Mouse (Mus musculus) CH12.LX (cell line): ENCODE data around the gene Cirbp. TPM values are rescaled to one million over a fixed set of nuclear protein-coding genes. Genes with fewer than 3 reads are reported as not detected.

Experiments used
- DNase-seq: peaks from one replicate; pipeline ENCODE4 v3.0.0-alpha.2; 2013; ENCODE audit errors: extremely low read depth
- H3K27ac ChIP-seq: 2 replicates; pipeline ENCODE4 v1.5.1; 2012; ENCODE audit warnings: low read depth, mild to moderate bottlenecking, control low read depth, moderate library complexity; ENCODE audit not compliant: insufficient read depth
- H3K27me3 ChIP-seq: replicated peaks from 2 replicates; pipeline ENCODE3; 2012; ENCODE audit warnings: inconsistent platforms
- H3K36me3 ChIP-seq, 2 experiments: replicated peaks in 1 of 2; 2 replicates each; pipeline versions ENCODE3 to v1.6.1; 2012; ENCODE audit warnings: inconsistent platforms in 1 of 2, low read length in 1 of 2, mild to moderate bottlenecking in 1 of 2, mixed read lengths in 1 of 2, moderate library complexity in 1 of 2; ENCODE audit not compliant: control insufficient read depth in 1 of 2, insufficient read depth in 1 of 2
- H3K4me1 ChIP-seq, 2 experiments: 2 replicates each; pipeline ENCODE4 v1.6.1; 2012; ENCODE audit warnings: inconsistent platforms in 1 of 2, moderate library complexity in 1 of 2; ENCODE audit not compliant: insufficient read depth in 2 of 2, control insufficient read depth in 1 of 2
- H3K4me2 ChIP-seq: 2 replicates; pipeline ENCODE4 v1.6.1; 2012; ENCODE audit warnings: low read depth, mild to moderate bottlenecking, control low read depth; ENCODE audit not compliant: poor library complexity, insufficient read depth, severe bottlenecking
- H3K4me3 ChIP-seq, 3 experiments: fragments of 150-350 bp in 1 of 3; sonication (generic) in 1 of 3; replicated peaks in 1 of 3; 2 replicates each; pipeline versions ENCODE3 to v1.5.1; 2011 to 2012; ENCODE audit warnings: low read depth in 2 of 3, low read length in 2 of 3, mild to moderate bottlenecking in 2 of 3, moderate library complexity in 2 of 3, control low read depth in 1 of 3, improper control_type of control experiment in 1 of 3, inconsistent platforms in 1 of 3, mixed read lengths in 1 of 3; ENCODE audit not compliant: poor library complexity in 1 of 3
- H3K79me2 ChIP-seq: replicated peaks from 2 replicates; pipeline ENCODE4 v1.6.1; 2012; ENCODE audit warnings: mild to moderate bottlenecking, moderate library complexity; ENCODE audit not compliant: control insufficient read depth, poor library complexity, insufficient read depth, severe bottlenecking; ENCODE audit errors: extremely low read depth
- H3K9ac ChIP-seq: 2 replicates; pipeline ENCODE4 v1.6.1; 2012; ENCODE audit warnings: low read depth, mild to moderate bottlenecking, control low read depth, moderate library complexity; ENCODE audit not compliant: insufficient read depth
- H3K9me3 ChIP-seq: replicated peaks from 2 replicates; pipeline ENCODE3; 2012; ENCODE audit warnings: low read length, inconsistent platforms, mixed read lengths
- BHLHE40 ChIP-seq: IDR thresholded peaks from 2 replicates; pipeline ENCODE4 v1.6.1; 2011; ENCODE audit warnings: mild to moderate bottlenecking, low read depth, low read length, improper control_type of control experiment
- CHD1 ChIP-seq: IDR thresholded peaks from 2 replicates; pipeline ENCODE4 v1.6.1; 2012; ENCODE audit warnings: low read depth, low read length, improper control_type of control experiment, inconsistent platforms
- CTCF ChIP-seq, 2 experiments: IDR thresholded peaks in 1 of 2; conservative IDR thresholded peaks in 1 of 2; 2 replicates each; pipeline ENCODE4 v1.5.1; 2011 to 2012; ENCODE audit warnings: low read depth in 2 of 2, low read length in 2 of 2, improper control_type of control experiment in 1 of 2, inconsistent platforms in 1 of 2, mild to moderate bottlenecking in 1 of 2, moderate library complexity in 1 of 2
- E2F4 ChIP-seq: IDR thresholded peaks from 2 replicates; pipeline ENCODE4 v1.6.1; 2011; ENCODE audit warnings: low read depth, low read length, improper control_type of control experiment; ENCODE audit not compliant: insufficient replicate concordance
- ELF1 ChIP-seq: IDR thresholded peaks from 2 replicates; pipeline ENCODE4 v1.6.1; 2014; ENCODE audit warnings: low read depth, mild to moderate bottlenecking, inconsistent platforms, low read length, improper control_type of control experiment
- ETS1 ChIP-seq: conservative IDR thresholded peaks from 2 replicates; pipeline ENCODE4 v1.6.1; 2012; ENCODE audit warnings: low read depth, mild to moderate bottlenecking, inconsistent platforms, low read length, improper control_type of control experiment, moderate library complexity
- JUN ChIP-seq: IDR thresholded peaks from 2 replicates; pipeline ENCODE4 v1.6.1; 2011; ENCODE audit warnings: low read depth, mild to moderate bottlenecking, low read length, improper control_type of control experiment, moderate library complexity; ENCODE audit not compliant: insufficient read depth
- MAFK ChIP-seq: IDR thresholded peaks from 2 replicates; pipeline ENCODE4 v1.6.1; 2011; ENCODE audit warnings: low read length, improper control_type of control experiment; ENCODE audit not compliant: insufficient replicate concordance
- MAX ChIP-seq: IDR thresholded peaks from 2 replicates; pipeline ENCODE4 v1.6.1; 2011; ENCODE audit warnings: low read length, improper control_type of control experiment
- MYC ChIP-seq: IDR thresholded peaks from 2 replicates; pipeline ENCODE4 v1.6.1; 2011; ENCODE audit warnings: low read depth, mild to moderate bottlenecking, improper control_type of control experiment, low read length
- NELFE ChIP-seq: IDR thresholded peaks from 2 replicates; pipeline ENCODE4 v1.6.1; 2011; ENCODE audit warnings: low read depth, low read length, improper control_type of control experiment
- POLR2A ChIP-seq: IDR thresholded peaks from 2 replicates; pipeline ENCODE4 v1.6.1; 2011; ENCODE audit warnings: low read depth, mild to moderate bottlenecking, improper control_type of control experiment, low read length
- RAD21 ChIP-seq: IDR thresholded peaks from 2 replicates; pipeline ENCODE4 v1.6.1; 2011; ENCODE audit warnings: low read depth, mild to moderate bottlenecking, low read length, improper control_type of control experiment, moderate library complexity
- RCOR1 ChIP-seq: conservative IDR thresholded peaks from 2 replicates; pipeline ENCODE4 v1.6.1; 2012; ENCODE audit warnings: low read depth, mild to moderate bottlenecking, inconsistent platforms, low read length, improper control_type of control experiment
- SIN3A ChIP-seq: IDR thresholded peaks from 2 replicates; pipeline ENCODE4 v1.6.1; 2012; ENCODE audit warnings: low read length, improper control_type of control experiment, inconsistent platforms
- TBP ChIP-seq: conservative IDR thresholded peaks from 2 replicates; pipeline ENCODE4 v1.6.1; 2011; ENCODE audit warnings: low read depth, low read length, improper control_type of control experiment
- USF1 ChIP-seq: IDR thresholded peaks from 2 replicates; pipeline ENCODE4 v1.6.1; 2014; ENCODE audit warnings: low read depth, mild to moderate bottlenecking, inconsistent platforms, low read length, improper control_type of control experiment
- ZC3H11A ChIP-seq: IDR thresholded peaks from 2 replicates; pipeline ENCODE4 v1.6.1; 2012; ENCODE audit warnings: low read depth, mild to moderate bottlenecking, inconsistent platforms, low read length, improper control_type of control experiment
- ZMIZ1 ChIP-seq: IDR thresholded peaks from 2 replicates; pipeline ENCODE4 v1.6.1; 2012; ENCODE audit warnings: low read depth, mild to moderate bottlenecking, inconsistent platforms, low read length, improper control_type of control experiment
- dilution Hi-C: fragments of 300-500 bp; cut with MboI; formaldehyde crosslinking; loops from 2 replicates; pipeline ENCODE4 v1.14.3; 2020; ENCODE audit warnings: low sequenced_read_pairs; ENCODE audit not compliant: extremely low pct_unique_long_range_greater_than_20kb, extremely low pct_ligation_motif_present
- in situ Hi-C: fragments of 300-500 bp; cut with MboI; formaldehyde crosslinking; loops from 3 replicates; pipeline ENCODE4 v1.14.3; 2019; ENCODE audit warnings: low sequenced_read_pairs, low pct_ligation_motif_present, low pct_unique_long_range_greater_than_20kb, mixed read lengths
- polyA plus RNA-seq: library from polyadenylated mRNA; unstranded; fragments of >175 nt; gene quantifications from 2 replicates; pipeline ENCODE4 v1.2.1, GENCODE M21; 2012; ENCODE audit warnings: low read depth; ENCODE audit not compliant: insufficient read length
- total RNA-seq, 2 experiments: library from RNA; depleted of rRNA; stranded (reverse); fragments of 300-350 nt in 1 of 2; fragments of >200 nt in 1 of 2; gene quantifications; 2 replicates each; pipeline ENCODE4 v1.2.3; 2012 to 2014

Cirbp gene
- total and polyA plus RNA-seq, 3 experiments: 27.0 to 40.2 (median 34.4) TPM

DNA sequence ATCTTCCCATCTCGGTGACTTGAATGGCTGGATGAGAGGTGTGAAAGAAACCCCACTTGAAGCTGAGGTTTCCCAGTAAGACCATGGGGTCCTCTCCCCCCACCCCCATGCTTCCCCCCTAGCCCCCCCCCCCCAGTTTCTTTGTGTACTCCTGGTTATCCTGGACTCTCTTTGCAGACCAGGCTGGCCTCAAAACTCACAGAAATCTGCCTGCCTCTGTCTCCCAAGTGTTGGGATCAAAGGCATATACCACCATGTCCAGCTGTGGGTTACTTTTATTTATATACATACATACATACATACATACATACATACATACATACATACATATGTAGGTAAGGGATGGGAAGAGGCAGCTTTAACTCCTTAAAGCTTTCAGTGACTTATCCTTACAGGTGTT lies 3.3 kb downstream of the Cirbp start:
- DNase-seq: no peak
- dilution Hi-C loops: no loop called here
- peaks cover 16% of the 10 kb centered on the region for H3K79me2 ChIP-seq
- peak overlapping the region; percentile 80 for H3K4me2 ChIP-seq
- peak overlapping the region in 2 of 3 experiments; percentile 63 to 67 for H3K4me3 ChIP-seq
- TF ChIP-seq ZMIZ1: no peak
- TF ChIP-seq E2F4: no peak
- no peak for TF ChIP-seq POLR2A
- no peak for TF ChIP-seq MAX
- in situ Hi-C loops: no loop called here
- no peaks in the 10 kb centered on the region for H3K27me3 ChIP-seq
- H3K27ac ChIP-seq: no peak overlapping the region
- H3K9me3 ChIP-seq: no peaks in the 10 kb centered on the region
- peak overlapping the region; percentile 72 for H3K9ac ChIP-seq
- peaks cover 25 to 32% of the 10 kb centered on the region in 2 experiments for H3K36me3 ChIP-seq
- peaks cover 11 to 55% of the 10 kb centered on the region in 2 experiments; a peak in 3 of 4 replicates for H3K4me1 ChIP-seq

DNA sequence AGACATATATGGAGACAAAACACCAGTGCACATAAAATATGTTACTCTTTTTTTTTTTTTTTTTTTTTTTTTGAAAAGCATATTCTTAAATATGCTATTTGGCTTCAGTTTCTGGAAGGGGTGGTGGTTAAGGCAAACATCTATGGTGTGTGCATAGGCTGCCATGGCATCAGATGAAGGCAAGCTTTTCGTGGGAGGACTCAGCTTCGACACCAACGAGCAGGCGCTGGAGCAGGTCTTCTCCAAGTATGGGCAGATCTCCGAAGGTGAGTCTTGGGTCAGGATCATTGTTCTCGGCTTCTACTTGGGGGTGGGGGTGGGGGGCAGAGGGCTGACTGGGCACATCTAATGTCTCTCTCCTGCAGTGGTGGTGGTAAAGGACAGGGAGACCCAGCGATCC lies 3.9 kb downstream of the Cirbp start:
- Histone ChIP-seq H3K9ac (no peak overlapping the region), H3K36me3 (peaks cover 25 to 36% of the 10 kb centered on the region in 2 experiments), H3K4me3 (no peak overlapping the region), H3K79me2 (peaks cover 16% of the 10 kb centered on the region), H3K27me3 (no peaks in the 10 kb centered on the region), H3K9me3 (no peaks in the 10 kb centered on the region), H3K4me2 (no peak overlapping the region), H3K4me1 (peaks cover 10 to 55% of the 10 kb centered on the region in 2 experiments; a peak in 3 of 4 replicates), H3K27ac (no peak overlapping the region)
- no peak for DNase-seq
- no peak for TF ChIP-seq CTCF (conservative IDR thresholded peaks at IDR 0.05 in 1 of 2, IDR thresholded peaks at IDR 0.05 in 1 of 2; ENCODE audit: low read depth in 2 of 2, low read length in 2 of 2)
- no peak for TF ChIP-seq MYC
- TF ChIP-seq CHD1: no peak
- no peak for TF ChIP-seq NELFE
- TF ChIP-seq E2F4: no peak
- no peak for TF ChIP-seq JUN
- no peak for TF ChIP-seq ZC3H11A
- no peak for TF ChIP-seq RAD21
- TF ChIP-seq BHLHE40: no peak
- no peak for TF ChIP-seq ZMIZ1
- TF ChIP-seq USF1: no peak
- TF ChIP-seq RCOR1: no peak
- in situ Hi-C loops (no loop called here), dilution Hi-C loops (no loop called here)

DNA sequence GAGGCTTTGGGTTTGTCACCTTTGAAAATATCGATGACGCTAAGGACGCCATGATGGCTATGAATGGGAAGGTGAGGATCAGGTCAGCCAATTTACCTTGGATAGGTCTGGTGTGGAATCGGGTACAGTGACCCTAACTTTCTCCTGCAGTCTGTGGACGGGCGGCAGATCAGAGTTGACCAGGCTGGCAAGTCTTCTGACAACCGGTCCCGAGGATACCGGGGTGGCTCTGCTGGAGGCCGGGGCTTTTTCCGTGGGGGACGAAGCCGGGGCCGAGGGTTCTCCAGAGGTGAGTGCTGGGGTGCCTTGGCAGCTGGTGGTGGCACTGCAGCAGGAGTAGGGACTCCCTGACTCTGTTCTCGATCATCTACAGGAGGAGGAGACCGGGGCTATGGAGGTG lies 4.3 kb downstream of the Cirbp start:
- H3K27me3 ChIP-seq: no peaks in the 10 kb centered on the region
- H3K9me3 ChIP-seq: no peaks in the 10 kb centered on the region
- in situ Hi-C loops: no loop called here
- no peak overlapping the region for H3K4me2 ChIP-seq
- TF ChIP-seq JUN: no peak
- TF ChIP-seq MAFK: no peak
- TF ChIP-seq RAD21: no peak
- TF ChIP-seq TBP: no peak
- no peak for TF ChIP-seq SIN3A
- TF ChIP-seq ETS1: no peak
- TF ChIP-seq NELFE: no peak
- no peak for TF ChIP-seq ELF1
- H3K79me2 ChIP-seq: peaks cover 16% of the 10 kb centered on the region
- no peak overlapping the region for H3K27ac ChIP-seq
- dilution Hi-C loops: no loop called here
- H3K4me3 ChIP-seq: no peak overlapping the region
- H3K4me1 ChIP-seq: peaks cover 13 to 56% of the 10 kb centered on the region in 2 experiments; a peak in 3 of 4 replicates
- no peak overlapping the region for H3K9ac ChIP-seq
- H3K36me3 ChIP-seq: peaks cover 25 to 39% of the 10 kb centered on the region in 2 experiments
- no peak for DNase-seq
